Mouse (Mus musculus) small intestine, adult 2 months (tissue): ENCODE measurements around the gene Rpl31.

Experiments used
- CTCF ChIP-seq: fragments of 200-500 bp; IDR thresholded peaks from 2 replicates; pipeline ENCODE4 v1.5.1; 2012; ENCODE audit warnings: low read depth, mild to moderate bottlenecking, control low read depth, inconsistent platforms, low read length, moderate library complexity, mixed read lengths; ENCODE audit not compliant: insufficient replicate concordance, insufficient read length; ENCODE audit errors: extremely low read depth
- POLR2A ChIP-seq: fragments of 200-500 bp; IDR thresholded peaks from 2 replicates; pipeline ENCODE4 v1.6.1; 2012; ENCODE audit warnings: low read depth, mild to moderate bottlenecking, control low read depth, inconsistent platforms, low read length, moderate library complexity

DNA sequence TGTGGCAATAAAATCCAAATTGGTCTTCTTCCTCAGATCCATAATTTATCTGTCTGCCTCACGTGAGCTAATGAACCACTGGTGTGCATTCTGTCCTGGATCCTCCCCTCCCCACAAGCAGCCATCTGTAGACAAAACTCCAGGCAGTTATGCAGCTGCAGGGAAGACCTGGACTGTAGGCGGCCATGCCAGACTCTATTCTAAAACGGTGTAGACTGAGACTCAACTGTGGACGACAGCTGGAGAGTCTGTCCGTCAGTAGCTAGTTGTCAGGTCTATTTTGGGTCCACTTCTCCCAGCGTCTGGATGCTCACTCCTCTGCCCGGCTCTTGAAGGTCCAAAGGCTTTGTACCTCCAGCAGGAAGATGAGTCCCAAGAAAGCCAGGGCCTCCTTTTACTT is 40.1 kb upstream of the Rpl31 start:
- TF ChIP-seq POLR2A (no peak), CTCF (no peak)
